Mouse (Mus musculus): Measurements from ENCODE around the gene Gm10491. TPM values are rescaled to one million over a fixed set of nuclear protein-coding genes. Genes with fewer than 3 reads are reported as not detected.

Gene Gm10491
- total and polyA plus RNA-seq, 2 experiments: not detected

DNA sequence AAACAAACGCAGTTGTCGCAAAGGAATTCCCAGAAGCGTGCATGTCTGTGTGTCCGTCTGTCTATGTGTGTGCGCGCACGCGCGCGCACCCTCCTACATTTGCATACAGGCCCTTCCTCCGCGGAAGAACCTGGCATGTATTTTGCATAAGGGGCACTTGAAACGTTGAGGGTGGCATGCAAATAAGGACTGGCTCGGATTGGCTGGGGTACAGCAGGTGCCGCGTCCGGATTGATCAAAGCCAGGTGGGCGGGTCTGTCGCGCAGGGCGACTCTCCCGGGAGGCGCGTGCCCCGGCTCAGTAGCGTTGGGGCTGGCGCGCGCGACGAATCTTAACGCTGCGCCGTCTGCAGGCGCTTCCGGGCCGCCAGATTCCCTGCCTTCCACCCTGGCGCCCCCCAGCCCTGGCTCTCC is 29.6 kb downstream of the Gm10491 start, which contains the start of gene Pim2:
Gene Pim2, plus strand, starts transcription at position 256 of the 413 bp plus-strand sequence.
- peaks cover 3% of the 10 kb centered on the region; the same call in 1 of the 2 replicates for H3K36me3 ChIP-seq (ENCODE audit: control insufficient read depth, insufficient read depth, low read length)
- H3K4me3 ChIP-seq (ENCODE audit: insufficient read depth, low read depth, low read length): peak within 1 kb of the TSS; percentile 62; the same call in 1 of the 2 replicates
- H3K4me1 ChIP-seq (ENCODE audit: control insufficient read depth, insufficient read depth, low read length): no peaks in the 10 kb centered on the region
- WGBS: under 1% methylated on average over 14 of the region's 38 CpGs
- peak within 1 kb of the TSS; percentile 68 for H3K9ac ChIP-seq (ENCODE audit: low read depth, low read length)
- no peak for TF ChIP-seq POLR2A (IDR thresholded peaks at IDR 0.05; ENCODE audit: extremely low read depth, insufficient read depth, low read length)
- H3K27ac ChIP-seq (replicated peaks; ENCODE audit: insufficient read depth, low read depth, low read length): peak within 1 kb of the TSS; percentile 38
- no peaks in the 10 kb centered on the region for H3K79me2 ChIP-seq (ENCODE audit: control insufficient read depth, insufficient read depth, low read length)
- peak; percentile 89 for DNase-seq (ENCODE audit: extremely low read depth, low read depth, low spot score)
- H3K27me3 ChIP-seq (ENCODE audit: control insufficient read depth, insufficient read depth, low read length): no peaks in the 10 kb centered on the region

GRCm38 (mm10) chrX:7869826-7870225 is 37.8 kb downstream of the Gm10491 start:
- TF ChIP-seq POLR2A (IDR thresholded peaks at IDR 0.05; ENCODE audit: extremely low read depth, insufficient read depth, low read length) (no peak), CTCF (IDR thresholded peaks at IDR 0.05; ENCODE audit: low read depth, low read length) (no peak)
- no peaks in the 10 kb centered on the region for H3K4me1 ChIP-seq (ENCODE audit: control insufficient read depth, insufficient read depth, low read length)
- no peak overlapping the region for H3K27ac ChIP-seq (replicated peaks; ENCODE audit: insufficient read depth, low read depth, low read length)
- WGBS: 77% methylated on average over 3 of the region's 3 CpGs
- H3K79me2 ChIP-seq (ENCODE audit: control insufficient read depth, insufficient read depth, low read length): no peaks in the 10 kb centered on the region
- H3K4me3 ChIP-seq (ENCODE audit: insufficient read depth, low read depth, low read length): no peak overlapping the region
- H3K36me3 ChIP-seq (ENCODE audit: control insufficient read depth, insufficient read depth, low read length): peaks cover 16% of the 10 kb centered on the region
- H3K27me3 ChIP-seq (ENCODE audit: control insufficient read depth, insufficient read depth, low read length): no peaks in the 10 kb centered on the region
- no peak for DNase-seq (ENCODE audit: extremely low read depth, low read depth, low spot score)
- no peak overlapping the region for H3K9ac ChIP-seq (ENCODE audit: low read depth, low read length)

GRCm38 (mm10) chrX:7868506-7868905 is 39.1 kb downstream of the Gm10491 start:
- WGBS: 78% methylated on average over 2 of the region's 2 CpGs
- Histone ChIP-seq H3K9ac (ENCODE audit: low read depth, low read length) (no peak overlapping the region), H3K27me3 (ENCODE audit: control insufficient read depth, insufficient read depth, low read length) (no peaks in the 10 kb centered on the region), H3K4me3 (ENCODE audit: insufficient read depth, low read depth, low read length) (no peak overlapping the region), H3K79me2 (ENCODE audit: control insufficient read depth, insufficient read depth, low read length) (no peaks in the 10 kb centered on the region; the same call in 1 of the 2 replicates), H3K27ac (replicated peaks; ENCODE audit: insufficient read depth, low read depth, low read length) (no peak overlapping the region), H3K4me1 (ENCODE audit: control insufficient read depth, insufficient read depth, low read length) (no peaks in the 10 kb centered on the region), H3K36me3 (ENCODE audit: control insufficient read depth, insufficient read depth, low read length) (peaks cover 16% of the 10 kb centered on the region)
- TF ChIP-seq POLR2A (IDR thresholded peaks at IDR 0.05; ENCODE audit: extremely low read depth, insufficient read depth, low read length) (no peak), CTCF (IDR thresholded peaks at IDR 0.05; ENCODE audit: low read depth, low read length) (no peak)
- no peak for DNase-seq (ENCODE audit: extremely low read depth, low read depth, low spot score)

GRCm38 (mm10) chrX:7867141-7867540 is 40.5 kb downstream of the Gm10491 start:
- H3K27me3 ChIP-seq (ENCODE audit: control insufficient read depth, insufficient read depth, low read length): no peaks in the 10 kb centered on the region
- TF ChIP-seq CTCF (IDR thresholded peaks at IDR 0.05; ENCODE audit: low read depth, low read length) (no peak), POLR2A (IDR thresholded peaks at IDR 0.05; ENCODE audit: extremely low read depth, insufficient read depth, low read length) (no peak)
- WGBS: 100% methylated on average over 1 of the region's 1 CpGs
- no peak overlapping the region for H3K9ac ChIP-seq (ENCODE audit: low read depth, low read length)
- H3K4me1 ChIP-seq (ENCODE audit: control insufficient read depth, insufficient read depth, low read length): no peaks in the 10 kb centered on the region
- H3K4me3 ChIP-seq (ENCODE audit: insufficient read depth, low read depth, low read length): no peak overlapping the region
- H3K36me3 ChIP-seq (ENCODE audit: control insufficient read depth, insufficient read depth, low read length): peaks cover 9% of the 10 kb centered on the region
- H3K79me2 ChIP-seq (ENCODE audit: control insufficient read depth, insufficient read depth, low read length): no peaks in the 10 kb centered on the region; the same call in 1 of the 2 replicates
- H3K27ac ChIP-seq (replicated peaks; ENCODE audit: insufficient read depth, low read depth, low read length): no peak overlapping the region
- no peak for DNase-seq (ENCODE audit: extremely low read depth, low read depth, low spot score)

- Histone ChIP-seq H3K36me3 (ENCODE audit: control insufficient read depth, insufficient read depth, low read length) (peaks cover 6% of the 10 kb centered on the region), H3K9ac (ENCODE audit: low read depth, low read length) (no peak overlapping the region), H3K4me3 (ENCODE audit: insufficient read depth, low read depth, low read length) (no peak overlapping the region), H3K4me1 (ENCODE audit: control insufficient read depth, insufficient read depth, low read length) (no peaks in the 10 kb centered on the region), H3K27ac (replicated peaks; ENCODE audit: insufficient read depth, low read depth, low read length) (no peak overlapping the region), H3K27me3 (ENCODE audit: control insufficient read depth, insufficient read depth, low read length) (no peaks in the 10 kb centered on the region), H3K79me2 (ENCODE audit: control insufficient read depth, insufficient read depth, low read length) (no peaks in the 10 kb centered on the region; the same call in 1 of the 2 replicates)
- no peak for TF ChIP-seq CTCF (IDR thresholded peaks at IDR 0.05; ENCODE audit: low read depth, low read length)
- TF ChIP-seq POLR2A (IDR thresholded peaks at IDR 0.05; ENCODE audit: extremely low read depth, insufficient read depth, low read length): no peak
- WGBS: 52% methylated on average over 2 of the region's 2 CpGs
- no peak for DNase-seq (ENCODE audit: extremely low read depth, low read depth, low spot score)
Observed at GRCm38 (mm10) chrX:7865786-7866185, 41.8 kb downstream of the Gm10491 start.

DNA sequence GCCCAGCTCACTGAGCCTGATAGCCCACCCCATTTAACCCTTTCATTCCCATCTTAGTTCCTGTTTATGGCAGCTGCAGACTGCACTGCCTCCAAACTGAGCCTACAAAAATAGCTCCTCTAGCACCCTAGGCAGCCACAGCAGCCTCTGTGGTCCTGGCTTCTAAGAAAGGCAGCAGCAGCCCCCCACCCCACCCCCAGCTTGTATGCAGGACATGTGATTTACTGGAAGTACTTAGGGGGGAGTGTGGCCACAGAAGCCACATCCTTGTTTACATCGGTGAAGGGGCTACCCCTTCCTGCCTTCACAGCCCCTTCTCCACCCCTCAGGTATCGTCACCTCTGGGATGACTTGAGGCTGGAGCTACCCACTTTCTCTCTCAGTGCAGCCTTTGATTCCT is 42.3 kb downstream of the Gm10491 start:
- no peaks in the 10 kb centered on the region; the same call in 1 of the 2 replicates for H3K79me2 ChIP-seq (ENCODE audit: control insufficient read depth, insufficient read depth, low read length)
- TF ChIP-seq POLR2A (IDR thresholded peaks at IDR 0.05; ENCODE audit: extremely low read depth, insufficient read depth, low read length): no peak
- no peak for TF ChIP-seq CTCF (IDR thresholded peaks at IDR 0.05; ENCODE audit: low read depth, low read length)
- peaks cover 6% of the 10 kb centered on the region for H3K36me3 ChIP-seq (ENCODE audit: control insufficient read depth, insufficient read depth, low read length)
- no peaks in the 10 kb centered on the region for H3K4me1 ChIP-seq (ENCODE audit: control insufficient read depth, insufficient read depth, low read length)
- WGBS: 78% methylated on average over 2 of the region's 2 CpGs
- H3K27ac ChIP-seq (replicated peaks; ENCODE audit: insufficient read depth, low read depth, low read length): no peak overlapping the region
- H3K9ac ChIP-seq (ENCODE audit: low read depth, low read length): no peak overlapping the region
- DNase-seq (ENCODE audit: extremely low read depth, low read depth, low spot score): no peak
- no peak overlapping the region for H3K4me3 ChIP-seq (ENCODE audit: insufficient read depth, low read depth, low read length)
- H3K27me3 ChIP-seq (ENCODE audit: control insufficient read depth, insufficient read depth, low read length): no peaks in the 10 kb centered on the region

Data from liver, adult 2 months (tissue).